Mouse (Mus musculus) embryonic facial prominence, embryonic 14.5 days (tissue): Measurements from ENCODE around the gene Myoz1. TPM values are rescaled to one million over a fixed set of nuclear protein-coding genes. Genes with fewer than 3 reads are reported as not detected.
"Not testable (repeated sequence)": the region's sequence is repeated elsewhere in the genome, so short reads cannot be mapped to it uniquely, and the experiment has no call there.

Source experiments
- ATAC-seq: fragments of 200-750 bp; cut with Nextera tagmentation; 2 replicates; pipeline ENCODE4 v1.8.0; 2017; ENCODE audit warnings: low read depth, moderate number of reproducible peaks, moderate TSS enrichment
- DNase-seq: peaks from one replicate; pipeline ENCODE4 v3.0.0-alpha.2; 2015; ENCODE audit warnings: low spot score
- H3K27ac ChIP-seq: fragments of 300-500 bp; sonication (generic); replicated peaks from 2 replicates; pipeline ENCODE4 v1.5.1; 2014; ENCODE audit warnings: low read depth, mild to moderate bottlenecking, low read length, moderate library complexity
- H3K27me3 ChIP-seq: fragments of 300-500 bp; sonication (generic); replicated peaks from 2 replicates; pipeline ENCODE4 v1.6.1; 2014; ENCODE audit warnings: low read length; ENCODE audit not compliant: control insufficient read depth, insufficient read depth
- H3K36me3 ChIP-seq: fragments of 300-500 bp; sonication (generic); 2 replicates; pipeline ENCODE4 v1.6.1; 2014; ENCODE audit warnings: low read length, mixed read lengths; ENCODE audit not compliant: control insufficient read depth, insufficient read depth
- H3K4me1 ChIP-seq: fragments of 300-500 bp; sonication (generic); 2 replicates; pipeline ENCODE4 v1.6.1; 2014; ENCODE audit warnings: antibody characterized with exemption, low read length; ENCODE audit not compliant: control insufficient read depth, insufficient read depth
- H3K4me2 ChIP-seq: fragments of 300-500 bp; sonication (generic); 2 replicates; pipeline ENCODE4 v1.6.1; 2014; ENCODE audit warnings: low read depth, mild to moderate bottlenecking, low read length, moderate library complexity, mixed read lengths
- H3K4me3 ChIP-seq: fragments of 300-500 bp; sonication (generic); 2 replicates; pipeline ENCODE4 v1.5.1; 2014; ENCODE audit warnings: low read depth, mild to moderate bottlenecking, low read length
- H3K9ac ChIP-seq: fragments of 300-500 bp; sonication (generic); 2 replicates; pipeline ENCODE4 v1.6.1; 2014; ENCODE audit warnings: low read depth, mild to moderate bottlenecking, low read length, moderate library complexity, mixed read lengths
- H3K9me3 ChIP-seq: fragments of 300-500 bp; sonication (generic); 2 replicates; pipeline ENCODE4 v1.6.1; 2016; ENCODE audit warnings: low read length; ENCODE audit not compliant: control insufficient read depth
- WGBS: fragments of 180-500 bp; shearing (Covaris S2); extraction: QIAGEN DNeasy Blood & Tissue Kit; methylation state at CpG from one replicate; pipeline ENCODE4 v1.1.7; 2014; 5-methylcytosine and 5-hydroxymethylcytosine counted together
- polyA plus RNA-seq: library from polyadenylated mRNA; unstranded; fragments of >200 nt; fragmentation: Nextera tagmentation; extraction: Ambion mirVana; gene quantifications from 2 replicates; pipeline ENCODE4 v1.2.1, GENCODE M21; 2014

Gene Myoz1
- polyA plus RNA-seq, result 22.8 and 53.2 TPM in 2 replicates

DNA sequence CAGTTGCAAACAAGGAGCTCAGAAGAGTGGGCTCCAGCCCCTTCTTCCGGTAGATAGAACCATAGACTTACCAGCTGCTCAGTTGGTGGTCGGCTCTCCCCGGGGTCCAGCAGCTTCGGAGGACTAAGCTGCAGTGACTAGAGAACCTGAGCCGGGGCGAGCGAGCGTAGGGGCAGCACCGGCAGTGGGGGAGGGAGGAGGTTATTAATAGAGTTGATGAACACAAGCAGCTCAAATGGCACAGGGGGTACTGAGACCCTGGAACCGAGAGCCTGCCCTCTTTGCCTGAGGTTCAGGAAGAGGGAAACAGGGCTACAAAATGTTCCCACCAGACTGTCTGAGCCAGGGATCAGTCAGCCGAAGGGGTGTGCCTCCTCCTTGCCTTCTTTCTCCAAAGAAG, at the start of gene Myoz1:
TSS of gene Myoz1 (minus strand) at position 180 of the 400 bp plus-strand sequence.
- no peaks in the 10 kb centered on the region for H3K27me3 ChIP-seq
- H3K4me3 ChIP-seq, result no peak within 1 kb of the TSS
- H3K4me1 ChIP-seq, result no peaks in the 10 kb centered on the region
- H3K9ac ChIP-seq, result no peak within 1 kb of the TSS
- no peak within 1 kb of the TSS for H3K4me2 ChIP-seq
- no peaks in the 10 kb centered on the region for H3K36me3 ChIP-seq
- ATAC-seq, result no peak
- H3K9me3 ChIP-seq, result no peaks in the 10 kb centered on the region
- H3K27ac ChIP-seq, result no peak within 1 kb of the TSS
- WGBS, result 31% methylated on average over 11 of the region's 11 CpGs
- no peak for DNase-seq

- not testable (repeated sequence) for H3K9me3 ChIP-seq, DNase-seq, ATAC-seq, H3K27me3 ChIP-seq
- Histone ChIP-seq H3K27ac (peak overlapping the region; percentile 89), H3K4me2 (peak overlapping the region; percentile 75), H3K36me3 (peaks cover 24% of the 10 kb centered on the region), H3K9ac (peak overlapping the region; percentile 92), H3K4me3 (peak overlapping the region; percentile 85), H3K4me1 (peaks cover 12% of the 10 kb centered on the region)
- 7% methylated on average over 7 of the region's 8 CpGs for WGBS
These were observed 47.1 kb upstream of the Myoz1 start for GRCm38 (mm10) chr14:20703461-20703860.

- Histone ChIP-seq H3K36me3 (peaks cover 30% of the 10 kb centered on the region), H3K4me1 (peaks cover 11% of the 10 kb centered on the region), H3K9me3 (no peaks in the 10 kb centered on the region), H3K27me3 (no peaks in the 10 kb centered on the region), H3K4me3 (peak within 1 kb of the TSS; percentile 85), H3K4me2 (peak within 1 kb of the TSS; percentile 75), H3K27ac (peak within 1 kb of the TSS; percentile 89), H3K9ac (peak within 1 kb of the TSS; percentile 92)
- WGBS, result under 1% methylated on average over 61 of the region's 61 CpGs
- peak; percentile 89 for DNase-seq
- peak; percentile 70 for ATAC-seq
These were observed 46.5 kb upstream of the Myoz1 start, which contains the start of gene Chchd1 for GRCm38 (mm10) chr14:20702741-20703381. Gene Chchd1, plus strand, starts transcription at chr14:20703006.

DNA sequence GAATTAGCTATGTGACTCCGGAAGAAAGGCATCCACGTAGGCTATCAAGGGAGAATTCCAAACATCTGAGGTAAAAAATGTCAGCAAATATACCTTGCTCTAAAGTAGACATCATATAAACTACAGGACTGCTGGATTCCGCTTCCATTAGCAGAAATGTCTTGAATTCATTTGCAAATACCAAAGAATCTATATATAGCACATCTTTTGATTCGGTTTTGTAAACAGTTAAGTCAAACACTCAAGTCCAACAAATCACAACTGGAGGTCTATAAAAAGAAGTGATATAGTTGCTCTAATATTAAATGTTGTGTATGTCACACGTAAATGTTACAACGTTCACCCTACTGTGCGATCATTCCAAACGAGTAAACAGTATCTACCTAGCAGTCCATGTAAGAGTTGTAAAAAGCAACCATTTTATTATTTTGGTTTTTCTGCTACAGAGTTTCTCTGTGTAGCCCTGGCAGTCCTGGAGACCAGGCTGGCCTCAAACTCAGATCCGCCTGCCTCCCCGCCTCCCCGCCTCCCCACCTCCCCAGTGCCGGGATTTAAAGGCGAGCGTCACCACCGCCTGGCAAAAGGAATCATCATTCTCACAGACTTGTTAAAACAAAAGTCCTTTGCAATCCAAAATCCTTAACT, 45.9 kb upstream of the Myoz1 start:
- DNase-seq, result no peak
- Histone ChIP-seq H3K27me3 (no peaks in the 10 kb centered on the region), H3K9me3 (no peaks in the 10 kb centered on the region), H3K4me2 (peak overlapping the region; percentile 75), H3K9ac (peak overlapping the region; percentile 92), H3K4me1 (peaks cover 16% of the 10 kb centered on the region), H3K36me3 (peaks cover 31% of the 10 kb centered on the region), H3K27ac (peak overlapping the region; percentile 89), H3K4me3 (peak overlapping the region; percentile 85)
- peak; percentile 19 for ATAC-seq
- WGBS, result 9% methylated on average over 15 of the region's 15 CpGs

GRCm38 (mm10) chr14:20701554-20701953, 45.2 kb upstream of the Myoz1 start:
- H3K9ac ChIP-seq, result peak overlapping the region; percentile 92
- peaks cover 31% of the 10 kb centered on the region for H3K36me3 ChIP-seq
- ATAC-seq, result no peak
- peaks cover 22% of the 10 kb centered on the region for H3K4me1 ChIP-seq
- H3K27me3 ChIP-seq, result no peaks in the 10 kb centered on the region
- peak overlapping the region; percentile 85 for H3K4me3 ChIP-seq
- peak overlapping the region; percentile 75 for H3K4me2 ChIP-seq
- 81% methylated on average over 8 of the region's 8 CpGs for WGBS
- H3K9me3 ChIP-seq, result no peaks in the 10 kb centered on the region
- no peak for DNase-seq
- H3K27ac ChIP-seq, result 0 out of 2 replicates have a peak overlapping the region, but pooled peaks have one; percentile 29

DNA sequence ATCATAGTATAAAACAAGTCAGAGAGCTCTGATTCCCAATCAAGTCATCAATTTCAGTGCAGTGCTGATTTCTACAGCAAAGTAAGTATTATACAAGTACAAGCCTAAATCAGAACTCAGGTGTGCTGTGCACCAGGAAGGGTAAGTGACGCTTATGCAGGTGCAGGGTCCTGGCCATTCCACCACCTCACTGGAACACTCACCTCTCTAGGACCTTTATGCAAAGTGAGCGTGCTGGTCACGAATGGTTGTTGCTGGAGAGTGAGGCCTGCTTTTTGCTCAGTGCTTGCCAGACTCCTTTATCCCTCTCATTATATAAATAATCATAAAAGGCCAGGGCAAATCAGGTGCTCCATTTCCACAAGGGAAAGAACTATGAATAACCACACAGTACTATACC, 44.0 kb upstream of the Myoz1 start:
- DNase-seq (no peak), ATAC-seq (no peak)
- Histone ChIP-seq H3K27me3 (no peaks in the 10 kb centered on the region), H3K27ac (no peak overlapping the region), H3K36me3 (peaks cover 30% of the 10 kb centered on the region), H3K4me2 (no peak overlapping the region), H3K4me3 (no peak overlapping the region), H3K9me3 (no peaks in the 10 kb centered on the region), H3K4me1 (peaks cover 29% of the 10 kb centered on the region), H3K9ac (no peak overlapping the region)
- 83% methylated on average over 3 of the region's 3 CpGs for WGBS

DNA sequence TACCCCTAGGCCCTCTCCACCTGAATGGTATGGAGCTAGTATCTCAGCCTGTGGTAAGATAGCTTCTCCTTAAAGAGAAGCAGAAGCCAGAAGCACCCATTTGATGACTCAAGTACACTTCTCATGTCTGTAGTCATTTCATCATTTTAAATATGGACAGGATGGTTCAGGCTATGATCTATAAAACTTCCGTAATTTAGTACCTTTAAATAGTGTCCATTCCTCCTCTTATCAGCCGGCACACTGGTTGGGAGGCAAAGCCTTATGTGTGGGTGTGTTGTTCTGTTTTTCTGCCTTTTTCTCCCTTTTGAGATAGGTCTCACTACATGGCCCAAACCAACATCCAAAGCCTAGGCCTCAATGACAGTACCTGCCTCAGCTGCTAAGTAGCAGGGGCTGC, 42.2 kb upstream of the Myoz1 start:
- ATAC-seq, result no peak
- no peak overlapping the region for H3K27ac ChIP-seq
- no peak overlapping the region for H3K4me2 ChIP-seq
- no peaks in the 10 kb centered on the region for H3K9me3 ChIP-seq
- DNase-seq, result no peak
- no peak overlapping the region for H3K4me3 ChIP-seq
- H3K4me1 ChIP-seq, result peaks cover 29% of the 10 kb centered on the region
- 90% methylated on average over 2 of the region's 2 CpGs for WGBS
- H3K36me3 ChIP-seq, result peaks cover 36% of the 10 kb centered on the region
- no peak overlapping the region for H3K9ac ChIP-seq
- no peaks in the 10 kb centered on the region for H3K27me3 ChIP-seq

- no peaks in the 10 kb centered on the region for H3K9me3 ChIP-seq
- WGBS, result 14% methylated on average over 1 of the region's 1 CpGs
- H3K27ac ChIP-seq, result no peak overlapping the region
- H3K27me3 ChIP-seq, result no peaks in the 10 kb centered on the region
- peaks cover 26% of the 10 kb centered on the region for H3K4me1 ChIP-seq
- ATAC-seq (no peak), DNase-seq (peak; percentile 83)
- H3K4me3 ChIP-seq, result peak overlapping the region; percentile 89
- peak overlapping the region; percentile 73 for H3K4me2 ChIP-seq
- H3K36me3 ChIP-seq, result peaks cover 51% of the 10 kb centered on the region
- H3K9ac ChIP-seq, result peak overlapping the region; percentile 26; the same call in 1 of the 2 replicates
These were observed 40.6 kb upstream of the Myoz1 start for GRCm38 (mm10) chr14:20696986-20697385.
